Mouse (Mus musculus): ENCODE results near the gene Hdlbp.

Hdlbp gene

DNA sequence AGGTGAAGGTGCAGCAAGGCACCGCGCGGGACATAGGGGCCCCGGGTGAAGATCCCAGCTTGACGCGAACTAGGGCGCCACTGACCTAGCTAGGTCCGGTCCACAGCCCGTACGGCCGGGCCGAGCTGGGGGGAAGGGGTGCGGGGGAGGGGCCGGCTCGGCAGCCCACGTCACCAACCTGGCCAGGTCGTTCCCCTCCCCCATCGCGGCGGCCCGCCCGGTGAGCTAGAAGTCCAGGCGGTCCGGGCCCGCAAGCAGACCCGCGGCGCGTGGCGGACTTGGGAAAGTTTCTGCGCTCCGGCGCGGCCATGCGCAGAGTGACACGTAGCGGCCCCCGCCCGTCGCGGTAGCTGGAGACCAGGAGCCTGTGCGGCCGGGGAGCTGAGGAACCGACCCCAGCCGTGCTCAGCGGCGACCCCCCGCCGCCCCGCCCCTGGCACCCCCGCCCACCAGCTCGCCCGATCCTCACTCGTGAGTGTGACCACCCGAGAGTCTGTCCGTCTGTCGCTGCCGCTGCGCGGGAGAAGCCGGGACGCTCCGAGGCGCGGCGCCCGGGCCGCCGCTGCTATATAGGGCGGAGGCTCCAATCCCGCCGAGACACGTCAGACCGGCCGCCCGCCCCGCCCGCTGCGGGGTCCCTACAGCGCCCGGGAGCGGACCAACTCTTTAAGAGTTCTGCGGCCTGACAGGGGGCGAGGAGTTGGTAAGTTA lies 33.3 kb downstream of the Hdlbp start:
- DNase-seq, result peak; percentile 67

DNA sequence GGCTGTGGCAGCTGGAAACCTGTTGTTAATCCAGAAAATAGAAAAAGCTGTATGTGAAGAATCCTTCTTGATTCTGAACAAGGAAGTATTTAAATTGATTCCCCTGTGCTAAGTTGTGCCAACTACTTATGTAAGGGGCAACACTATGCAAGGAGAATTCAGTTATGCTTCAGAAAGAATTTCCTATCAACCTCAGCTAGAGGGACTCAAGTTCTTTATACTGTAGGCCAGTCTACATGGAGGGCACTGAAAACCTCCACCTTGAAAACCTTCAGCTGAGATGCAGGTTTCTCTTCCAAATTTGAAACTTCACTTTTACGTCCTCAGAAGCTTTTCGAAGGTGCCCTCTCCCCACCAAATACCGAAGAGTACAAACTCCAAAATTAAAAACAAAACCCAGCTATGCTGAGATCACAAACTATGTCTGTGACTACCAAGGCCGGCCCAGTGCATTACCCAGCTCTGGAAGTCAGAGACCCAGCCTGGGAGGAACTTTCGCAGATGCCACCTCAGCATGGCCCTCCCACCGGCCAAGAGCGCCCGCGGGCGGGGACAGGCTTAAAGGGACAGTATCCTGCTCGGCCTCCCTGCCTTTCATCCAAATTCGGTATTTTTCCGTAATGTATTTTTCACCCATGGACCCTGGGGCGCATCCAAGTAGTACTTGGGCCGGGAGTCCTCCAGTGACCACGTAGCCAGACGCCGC lies 34.1 kb downstream of the Hdlbp start:
- DNase-seq, result peak; percentile 32 to 39

DNA sequence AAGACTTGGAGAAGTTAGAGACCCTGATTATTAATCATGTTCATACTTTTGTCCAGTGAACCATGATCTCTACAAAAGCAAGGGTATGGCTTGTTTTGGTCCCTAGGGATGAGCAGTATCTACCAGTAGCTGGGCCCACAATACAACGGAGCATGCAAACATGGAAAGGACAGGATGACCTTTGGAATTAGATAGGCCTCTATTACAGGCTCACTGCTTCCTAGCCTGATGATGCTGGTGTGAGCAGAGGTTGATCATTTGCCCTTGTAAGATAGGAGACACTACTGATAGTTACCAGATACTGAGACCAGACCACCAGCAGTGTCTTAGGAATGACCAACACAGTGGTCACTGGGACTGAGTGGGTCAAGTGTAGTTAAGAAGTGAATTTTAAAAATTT lies 39.3 kb downstream of the Hdlbp start:
- no peak for DNase-seq

DNA sequence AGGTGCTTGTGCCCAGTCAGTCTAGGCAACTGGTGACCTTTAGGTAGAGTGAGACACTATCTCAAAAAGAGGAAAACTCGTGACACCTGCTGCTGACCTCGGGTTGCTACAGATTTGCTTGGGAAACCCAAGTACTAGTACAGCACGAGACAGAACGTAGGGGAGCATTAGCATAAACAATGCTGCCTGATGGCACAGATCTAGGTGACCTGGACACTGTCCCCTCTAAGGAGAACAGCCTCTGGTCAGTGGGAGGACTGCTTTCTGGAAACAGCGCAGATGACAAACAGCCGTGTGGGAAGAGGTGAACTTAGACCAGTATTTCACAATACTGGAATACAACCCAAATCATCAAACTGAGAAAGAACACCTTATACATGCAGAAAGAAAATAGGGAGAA lies 46.5 kb downstream of the Hdlbp start:
- DNase-seq, result no peak

DNA sequence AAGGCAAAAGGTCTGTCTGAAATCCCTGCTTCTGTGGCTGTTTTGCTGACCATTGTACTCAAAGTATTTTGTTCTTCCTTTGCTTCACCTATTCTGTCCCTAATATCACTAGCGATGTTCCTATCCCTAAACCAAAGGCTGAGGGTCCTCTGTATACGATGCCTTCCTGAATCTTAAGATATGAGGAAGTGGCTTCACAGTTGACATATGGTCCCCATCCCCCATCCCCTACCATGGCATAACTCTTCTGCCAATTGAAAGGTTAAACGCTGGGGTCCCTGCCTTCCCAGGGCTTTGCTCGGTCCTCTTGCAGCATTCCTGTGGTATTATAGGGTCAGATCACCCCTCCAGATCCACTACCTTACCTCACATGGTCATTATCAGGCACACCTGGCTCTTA lies 75.2 kb downstream of the Hdlbp start:
- no peak for DNase-seq

DNA sequence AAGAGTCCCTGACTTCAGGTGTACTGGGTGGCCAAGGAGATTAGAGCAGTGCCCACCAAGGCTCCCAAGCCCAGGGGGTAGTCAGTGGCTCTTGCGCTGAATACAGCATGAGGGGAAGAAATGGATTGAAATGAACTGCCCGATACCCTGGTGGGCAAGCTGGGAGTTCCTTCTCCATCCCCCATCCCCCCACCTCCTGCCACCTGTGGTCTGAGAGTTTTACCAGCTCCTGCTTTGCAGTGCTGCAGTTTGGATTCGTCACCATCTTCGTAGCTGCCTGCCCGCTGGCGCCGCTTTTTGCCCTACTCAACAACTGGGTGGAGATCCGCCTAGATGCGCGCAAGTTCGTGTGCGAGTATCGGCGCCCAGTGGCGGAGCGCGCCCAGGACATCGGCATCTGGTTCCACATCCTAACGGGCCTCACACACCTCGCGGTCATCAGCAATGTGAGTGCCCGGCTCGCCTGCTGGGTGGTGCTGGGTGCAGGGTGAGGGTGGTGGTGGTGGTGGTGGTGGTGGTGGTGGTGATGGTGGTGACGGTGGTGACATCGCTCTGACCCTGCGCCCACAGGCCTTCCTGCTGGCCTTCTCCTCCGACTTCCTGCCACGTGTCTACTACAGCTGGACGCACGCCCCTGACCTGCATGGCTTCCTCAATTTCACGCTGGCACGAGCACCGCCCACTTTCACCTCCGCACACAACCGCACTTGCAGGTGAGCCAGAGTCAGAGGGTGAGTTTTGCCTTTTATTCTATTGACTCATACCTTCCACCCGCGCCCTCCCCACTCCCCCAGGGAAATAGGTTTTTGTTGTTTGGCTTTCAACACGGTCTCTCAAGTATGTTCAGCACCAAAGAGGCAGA lies 77.2 kb downstream of the Hdlbp start:
- DNase-seq, result no peak

DNA sequence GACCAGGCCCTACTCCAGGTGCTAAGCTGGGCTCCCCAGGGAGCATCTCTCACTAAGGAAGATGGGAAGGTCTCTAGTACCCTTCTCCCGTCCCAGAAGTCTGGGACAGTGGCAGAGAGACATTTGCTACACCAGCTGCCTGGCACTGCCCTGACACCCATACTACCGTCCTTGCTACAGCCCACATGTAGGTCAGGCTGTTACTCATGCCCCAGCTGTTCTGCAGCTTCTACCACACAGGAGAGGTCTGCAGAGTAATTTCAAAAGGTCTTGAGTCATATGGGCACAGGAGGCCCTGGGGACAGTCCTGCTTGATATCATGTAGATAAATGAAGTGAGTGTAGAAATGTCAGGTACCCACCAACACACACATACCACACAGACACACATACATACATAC lies 89.7 kb downstream of the Hdlbp start:
- DNase-seq, result no peak

DNA sequence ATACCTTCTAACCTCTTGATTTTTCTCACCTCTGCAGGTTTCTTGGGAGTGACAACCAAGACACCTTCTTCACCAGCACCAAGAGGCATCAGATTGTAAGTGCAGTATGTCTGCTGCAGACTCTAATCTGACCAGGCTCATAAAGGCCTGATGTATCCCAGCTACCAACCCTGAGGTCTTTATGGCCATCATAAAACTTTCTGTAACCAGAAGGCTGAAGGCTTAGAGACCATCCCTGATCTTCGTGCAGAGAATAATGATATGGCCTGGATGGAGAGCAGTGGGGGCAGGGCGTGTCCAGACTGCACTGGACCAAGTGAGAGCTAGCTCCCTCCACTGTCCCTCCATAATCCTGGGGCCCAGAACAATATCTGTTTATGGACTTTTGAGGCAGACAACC lies 91.4 kb downstream of the Hdlbp start:
- no peak for DNase-seq

DNA sequence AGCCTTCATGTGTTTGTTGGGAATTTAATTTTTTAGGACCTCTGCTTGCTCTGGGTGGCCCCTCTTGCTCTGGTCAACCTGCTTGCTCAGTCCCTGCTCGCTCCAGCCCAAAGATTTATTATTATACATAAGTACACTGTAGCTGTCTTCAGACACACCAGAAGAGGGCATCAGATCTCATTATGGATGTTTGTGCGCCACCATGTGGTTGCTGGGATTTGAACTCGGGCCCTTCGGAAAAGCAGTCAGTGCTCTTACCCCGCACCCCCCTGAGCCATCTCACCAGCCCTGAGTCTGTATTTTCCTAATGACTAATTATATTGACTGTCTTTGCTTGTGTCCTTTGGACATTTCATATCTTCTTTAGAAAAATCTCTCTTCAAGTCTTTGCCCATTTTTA lies 99.5 kb downstream of the Hdlbp start:
- no peak for DNase-seq

DNA sequence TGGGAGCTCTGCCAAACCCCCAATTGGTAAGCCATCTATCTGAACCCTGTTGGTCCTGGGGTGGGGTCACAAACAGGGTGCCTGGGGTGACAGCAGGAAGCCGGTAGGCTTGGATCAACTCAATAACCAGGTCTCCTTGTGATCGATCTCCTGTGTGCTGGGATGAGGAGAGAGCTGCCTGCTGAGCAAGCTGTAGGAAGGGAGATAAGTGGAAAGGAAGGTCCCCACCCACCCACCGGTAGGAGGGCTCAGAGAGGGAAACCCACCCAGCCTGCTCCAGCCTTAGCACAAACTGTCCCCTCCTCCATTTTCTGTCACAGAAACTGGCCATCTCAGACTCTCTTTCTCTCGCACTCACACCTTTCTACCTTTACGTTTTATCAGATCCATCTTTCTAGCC lies 101.3 kb downstream of the Hdlbp start:
- DNase-seq, result no peak

DNA sequence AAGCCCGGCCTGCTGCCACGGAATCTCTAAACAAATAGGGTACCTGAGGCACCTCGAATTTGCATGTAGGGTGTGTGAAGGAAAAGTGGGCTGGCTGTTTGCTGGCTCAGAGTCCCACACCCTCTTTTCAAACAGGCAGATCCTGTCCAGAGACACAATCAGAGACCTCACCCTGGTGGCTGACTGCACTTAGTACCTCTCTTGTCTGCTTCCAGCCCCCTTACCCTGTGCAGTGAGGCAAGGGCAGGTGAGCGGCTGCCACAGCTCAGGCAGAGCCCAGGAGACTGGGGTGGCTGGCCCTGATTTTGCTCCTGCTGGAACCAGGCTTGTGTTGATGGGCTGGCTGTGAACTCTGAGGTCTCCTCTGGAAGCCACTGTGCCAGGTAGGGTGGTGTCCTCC lies 105.0 kb downstream of the Hdlbp start, which contains the start of gene Ano7:
TSS of gene Ano7 (plus strand) at position 266 of the 400 bp plus-strand sequence.
- no peak for DNase-seq

DNA sequence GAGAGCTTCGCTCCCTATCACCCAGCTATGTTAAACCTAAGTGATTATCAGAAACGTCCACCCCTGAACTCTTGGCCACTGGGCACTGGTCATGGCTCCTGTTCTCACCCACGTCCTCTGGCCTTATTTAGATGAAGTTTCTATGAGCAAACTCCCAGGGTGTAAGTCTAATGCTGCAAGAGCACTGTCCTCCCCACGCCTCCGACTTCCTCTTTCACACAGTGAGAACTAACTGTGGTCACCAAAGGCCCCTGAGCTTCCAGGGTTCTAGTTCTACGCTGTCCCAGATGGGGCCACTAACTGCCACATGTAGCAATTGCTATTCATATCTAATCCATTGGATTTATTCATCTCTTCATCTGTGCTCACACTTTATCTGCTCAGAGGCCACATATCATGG lies 113.0 kb downstream of the Hdlbp start:
- DNase-seq, result no peak

DNA sequence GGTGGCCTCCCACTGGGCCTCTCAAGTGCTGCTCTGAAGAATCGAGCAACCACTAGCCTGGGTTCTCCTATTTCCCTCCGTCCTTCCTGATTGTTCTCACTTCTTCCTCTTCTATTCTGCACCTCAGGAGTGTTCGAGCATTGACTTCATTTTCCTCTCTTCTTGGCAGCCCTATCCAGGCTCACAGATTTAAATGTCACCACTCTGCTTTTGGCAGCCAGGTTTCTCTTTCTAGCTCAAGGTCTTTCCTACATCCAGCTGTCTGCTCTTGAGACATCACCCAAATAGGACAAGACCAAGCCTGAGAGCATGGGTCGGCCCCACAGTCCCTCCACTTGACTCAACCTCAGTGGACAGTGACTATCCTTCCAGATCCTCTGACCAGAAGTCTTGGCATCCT lies 116.0 kb downstream of the Hdlbp start:
- DNase-seq, result no peak
